ENCODE assay signal across 15 mouse cellular contexts in genomic region chr17:46272675-46273074, GRCm38 (mm10). TPM values are rescaled to one million over a fixed set of nuclear protein-coding genes. Genes with fewer than 3 reads are reported as not detected.
DNase-seq lines count a peak whose midpoint lies in the region; ATAC-seq and TF ChIP-seq lines count a peak whose summit lies in the region.
"Had no signal": no experiment of that assay in that cellular context is flagged by ENCODE, and none has a peak within 500 bp of the region (broad histone marks: within the 10 kb centered on the region; RNA-seq: fewer than 3 reads in every experiment).

No protein-coding gene starts in this region.

- no peak overlapping the region for H3K9ac ChIP-seq in embryonic facial prominence, embryonic 15.5 days
- 0 out of 2 replicates have a peak overlapping the region, but pooled peaks have one; percentile 14 for H3K9ac ChIP-seq in heart, embryonic 13.5 days
- H3K9ac ChIP-seq in forebrain, embryonic 13.5 days = no peak overlapping the region
- H3K9ac ChIP-seq: forebrain, embryonic 15.5 days; hindbrain, embryonic 12.5 days; limb, embryonic 15.5 days; lung, embryonic 14.5 days had no signal

- intact Hi-C loops in left cerebral cortex, adult 2 months (cut with DNase I) = no loop called here

- H3K4me2 ChIP-seq in embryonic facial prominence, embryonic 15.5 days (replicated peaks) = no peak overlapping the region
- H3K4me2 ChIP-seq in heart, embryonic 13.5 days = no peak overlapping the region
- no peak overlapping the region for H3K4me2 ChIP-seq in forebrain, embryonic 13.5 days
- H3K4me2 ChIP-seq: forebrain, embryonic 15.5 days; hindbrain, embryonic 12.5 days; limb, embryonic 15.5 days; lung, embryonic 14.5 days had no signal

- ATAC-seq in embryonic facial prominence, embryonic 15.5 days (ENCODE audit: insufficient number of reproducible peaks, low FRiP score, low TSS enrichment, low read depth) = no peak
- ATAC-seq in heart, embryonic 13.5 days (ENCODE audit: extremely low read depth, insufficient number of reproducible peaks, low FRiP score, low TSS enrichment) = no peak
- ATAC-seq in forebrain, embryonic 13.5 days = no peak
- ATAC-seq: forebrain, embryonic 15.5 days; intestine, postnatal 0 days had no signal

- H3K27me3 ChIP-seq in embryonic facial prominence, embryonic 15.5 days = no peaks in the 10 kb centered on the region
- H3K27me3 ChIP-seq in embryonic facial prominence, embryonic 10.5 days (replicated peaks; ENCODE audit: low read depth, poor library complexity, severe bottlenecking) = no peaks in the 10 kb centered on the region
- no peaks in the 10 kb centered on the region for H3K27me3 ChIP-seq in heart, embryonic 13.5 days (replicated peaks)
- H3K27me3 ChIP-seq in forebrain, embryonic 13.5 days = no peaks in the 10 kb centered on the region
- H3K27me3 ChIP-seq: forebrain, embryonic 15.5 days; hindbrain, embryonic 12.5 days; limb, embryonic 15.5 days; megakaryocyte, embryonic 14.5 days had no signal

- H3K9me3 ChIP-seq in embryonic facial prominence, embryonic 15.5 days (replicated peaks) = no peaks in the 10 kb centered on the region
- no peaks in the 10 kb centered on the region for H3K9me3 ChIP-seq in embryonic facial prominence, embryonic 10.5 days
- H3K9me3 ChIP-seq in heart, embryonic 13.5 days = no peaks in the 10 kb centered on the region
- H3K9me3 ChIP-seq in forebrain, embryonic 13.5 days (replicated peaks) = no peaks in the 10 kb centered on the region
- H3K9me3 ChIP-seq: forebrain, embryonic 15.5 days; hindbrain, embryonic 12.5 days; limb, embryonic 15.5 days; megakaryocyte, embryonic 14.5 days had no signal

- WGBS in embryonic facial prominence, embryonic 15.5 days = 80% methylated on average over 5 of the region's 5 CpGs
- 79% methylated on average over 5 of the region's 5 CpGs for WGBS in embryonic facial prominence, embryonic 10.5 days
- 75% methylated on average over 5 of the region's 5 CpGs for WGBS in heart, embryonic 13.5 days
- 92% methylated on average over 5 of the region's 5 CpGs for WGBS in forebrain, embryonic 13.5 days

- peaks cover 38% of the 10 kb centered on the region for H3K36me3 ChIP-seq in embryonic facial prominence, embryonic 15.5 days
- H3K36me3 ChIP-seq in embryonic facial prominence, embryonic 10.5 days (replicated peaks) = peaks cover 95% of the 10 kb centered on the region
- peaks cover 71% of the 10 kb centered on the region for H3K36me3 ChIP-seq in heart, embryonic 13.5 days
- H3K36me3 ChIP-seq in forebrain, embryonic 13.5 days (ENCODE audit: poor library complexity, severe bottlenecking) = peaks cover 47% of the 10 kb centered on the region

- no peak overlapping the region for H3K4me3 ChIP-seq in embryonic facial prominence, embryonic 15.5 days (replicated peaks)
- H3K4me3 ChIP-seq in embryonic facial prominence, embryonic 10.5 days = no peak overlapping the region
- H3K4me3 ChIP-seq in left cerebral cortex, adult 2 months = no peak overlapping the region
- H3K4me3 ChIP-seq in heart, embryonic 13.5 days = no peak overlapping the region
- no peak overlapping the region for H3K4me3 ChIP-seq in forebrain, embryonic 13.5 days
- H3K4me3 ChIP-seq: forebrain, embryonic 15.5 days; hindbrain, embryonic 12.5 days; limb, embryonic 15.5 days; megakaryocyte, embryonic 14.5 days had no signal

- H3K27ac ChIP-seq in embryonic facial prominence, embryonic 15.5 days (replicated peaks) = peak overlapping the region; percentile 86; the same call in 1 of the 2 replicates
- no peak overlapping the region for H3K27ac ChIP-seq in embryonic facial prominence, embryonic 10.5 days (replicated peaks)
- peak overlapping the region; percentile 86 for H3K27ac ChIP-seq in left cerebral cortex, adult 2 months
- no peak overlapping the region for H3K27ac ChIP-seq in heart, embryonic 13.5 days (replicated peaks)
- H3K27ac ChIP-seq in forebrain, embryonic 13.5 days = no peak overlapping the region
- H3K27ac ChIP-seq: forebrain, embryonic 15.5 days; hindbrain, embryonic 12.5 days had no signal

- H3K4me1 ChIP-seq in embryonic facial prominence, embryonic 15.5 days = peaks cover 81% of the 10 kb centered on the region
- H3K4me1 ChIP-seq in embryonic facial prominence, embryonic 10.5 days = peaks cover 62% of the 10 kb centered on the region
- H3K4me1 ChIP-seq in heart, embryonic 13.5 days = peaks cover 76% of the 10 kb centered on the region
- H3K4me1 ChIP-seq in forebrain, embryonic 13.5 days = no peaks in the 10 kb centered on the region
- H3K4me1 ChIP-seq: forebrain, embryonic 15.5 days; hindbrain, embryonic 12.5 days had no signal

- no peak for TF ChIP-seq CTCF in left cerebral cortex, adult 2 months (IDR thresholded peaks at IDR 0.05)

- DNase-seq in embryonic facial prominence, embryonic 10.5 days (ENCODE audit: low spot score) = no peak
- no peak for DNase-seq in left cerebral cortex, adult 2 months (ENCODE audit: extremely low spot score in 1 of 2, low spot score in 2 of 2)
- no peak for DNase-seq in left cerebral cortex, adult 8-10 months (ENCODE audit: low spot score in 2 of 2)
- peak; percentile 70 to 76 for DNase-seq in kidney, postnatal 36 days
- no peak for DNase-seq in layer of hippocampus, adult 8-10 months (ENCODE audit: low spot score in 2 of 2)
- DNase-seq: cerebellum, adult 8-10 months; lung, embryonic 14.5 days had no signal

RNA-seq across cellular contexts. Expression of gene Tjap1, which starts 10.2 kb away (rescaled TPM):
- 56.0 and 64.0 TPM in 2 replicates for polyA plus RNA-seq in embryonic facial prominence, embryonic 15.5 days (2015; fragmentation: Nextera tagmentation; extraction: Ambion mirVana)
- polyA plus RNA-seq in embryonic facial prominence, embryonic 10.5 days (2016; fragmentation: Nextera tagmentation; extraction: Ambion mirVana) = 60.2 and 62.6 TPM in 2 replicates
- 10 to 100 TPM; 38.4 to 60.3 TPM for total RNA-seq in left cerebral cortex, adult 2 months (2021)
- total RNA-seq in left cerebral cortex, adult 8-10 months (2022) = 10 to 100 TPM; 37.5 to 43.9 (median 42.3) TPM
- 35.7 and 37.1 TPM in 2 replicates for polyA plus RNA-seq in heart, embryonic 13.5 days (2015; fragmentation: Nextera tagmentation; extraction: Ambion mirVana)
- 10 to 100 TPM; 38.3 to 60.4 (median 48.0) TPM for total RNA-seq in layer of hippocampus, adult 8-10 months (2022)
- 36.9 and 38.9 TPM in 2 replicates for polyA plus RNA-seq in forebrain, embryonic 13.5 days (2015; fragmentation: Nextera tagmentation; extraction: Ambion mirVana)

RNA-seq across cellular contexts. Expression of gene Lrrc73, which starts 19.3 kb away (rescaled TPM):
- polyA plus RNA-seq in embryonic facial prominence, embryonic 15.5 days (2015; fragmentation: Nextera tagmentation; extraction: Ambion mirVana) = 2.3 and 3.7 TPM in 2 replicates
- 0.67 and 0.86 TPM in 2 replicates for polyA plus RNA-seq in embryonic facial prominence, embryonic 10.5 days (2016; fragmentation: Nextera tagmentation; extraction: Ambion mirVana)
- total RNA-seq in left cerebral cortex, adult 2 months (2021) = 10 to 100 TPM; 63.4 to 63.7 TPM
- 10 to 100 TPM; 50.2 to 55.0 (median 53.3) TPM for total RNA-seq in left cerebral cortex, adult 8-10 months (2022)
- polyA plus RNA-seq in heart, embryonic 13.5 days (2015; fragmentation: Nextera tagmentation; extraction: Ambion mirVana) = 0.59 and 0.88 TPM in 2 replicates
- 10 to 100 TPM; 55.1 to 62.2 (median 58.1) TPM for total RNA-seq in layer of hippocampus, adult 8-10 months (2022)
- 4.9 and 5.8 TPM in 2 replicates for polyA plus RNA-seq in forebrain, embryonic 13.5 days (2015; fragmentation: Nextera tagmentation; extraction: Ambion mirVana)

RNA-seq across cellular contexts. Expression of gene Dlk2, which starts 24.5 kb away (rescaled TPM):
- 16.6 and 16.8 TPM in 2 replicates for polyA plus RNA-seq in embryonic facial prominence, embryonic 15.5 days (2015; fragmentation: Nextera tagmentation; extraction: Ambion mirVana)
- polyA plus RNA-seq in embryonic facial prominence, embryonic 10.5 days (2016; fragmentation: Nextera tagmentation; extraction: Ambion mirVana) = 1.5 and 2.0 TPM in 2 replicates
- 10 to 100 TPM; 66.1 to 82.1 TPM for total RNA-seq in left cerebral cortex, adult 2 months (2021)
- total RNA-seq in left cerebral cortex, adult 8-10 months (2022) = 10 to 100 TPM; 43.9 to 52.8 (median 50.2) TPM
- polyA plus RNA-seq in heart, embryonic 13.5 days (2015; fragmentation: Nextera tagmentation; extraction: Ambion mirVana) = 0.35 and 0.47 TPM in 2 replicates
- total RNA-seq in layer of hippocampus, adult 8-10 months (2022) = 10 to 100 TPM; 41.3 to 51.6 (median 41.8) TPM
- 2.6 and 2.9 TPM in 2 replicates for polyA plus RNA-seq in forebrain, embryonic 13.5 days (2015; fragmentation: Nextera tagmentation; extraction: Ambion mirVana)

RNA-seq across cellular contexts. Expression of gene Yipf3, which starts 24.8 kb away (rescaled TPM):
- 141 and 147 TPM in 2 replicates for polyA plus RNA-seq in embryonic facial prominence, embryonic 15.5 days (2015; fragmentation: Nextera tagmentation; extraction: Ambion mirVana)
- 66.6 and 70.6 TPM in 2 replicates for polyA plus RNA-seq in embryonic facial prominence, embryonic 10.5 days (2016; fragmentation: Nextera tagmentation; extraction: Ambion mirVana)
- 10 to 100 TPM; 85.5 to 87.6 TPM for total RNA-seq in left cerebral cortex, adult 2 months (2021)
- total RNA-seq in left cerebral cortex, adult 8-10 months (2022) = 10 to 100 TPM; 72.8 to 90.6 (median 79.7) TPM
- polyA plus RNA-seq in heart, embryonic 13.5 days (2015; fragmentation: Nextera tagmentation; extraction: Ambion mirVana) = 80.3 and 83.1 TPM in 2 replicates
- 10 to 100 TPM; 78.5 to 96.9 (median 84.1) TPM for total RNA-seq in layer of hippocampus, adult 8-10 months (2022)
- polyA plus RNA-seq in forebrain, embryonic 13.5 days (2015; fragmentation: Nextera tagmentation; extraction: Ambion mirVana) = 80.3 and 84.0 TPM in 2 replicates

RNA-seq across cellular contexts. Expression of gene Polr1c, which starts 24.8 kb away (rescaled TPM):
- polyA plus RNA-seq in embryonic facial prominence, embryonic 15.5 days (2015; fragmentation: Nextera tagmentation; extraction: Ambion mirVana) = 81.3 and 83.1 TPM in 2 replicates
- 125 and 130 TPM in 2 replicates for polyA plus RNA-seq in embryonic facial prominence, embryonic 10.5 days (2016; fragmentation: Nextera tagmentation; extraction: Ambion mirVana)
- total RNA-seq in left cerebral cortex, adult 2 months (2021) = 10 to 100 TPM; 38.1 to 40.4 TPM
- total RNA-seq in left cerebral cortex, adult 8-10 months (2022) = 10 to 100 TPM; 35.4 to 42.3 (median 40.2) TPM
- 46.8 and 48.4 TPM in 2 replicates for polyA plus RNA-seq in heart, embryonic 13.5 days (2015; fragmentation: Nextera tagmentation; extraction: Ambion mirVana)
- total RNA-seq in layer of hippocampus, adult 8-10 months (2022) = 10 to 100 TPM; 35.5 to 42.5 (median 39.4) TPM
- 96.1 and 110 TPM in 2 replicates for polyA plus RNA-seq in forebrain, embryonic 13.5 days (2015; fragmentation: Nextera tagmentation; extraction: Ambion mirVana)

Comparison
In these comparisons a context has a peak if more than half of its experiments do, and no peak if none do; other contexts are left out.
1. H3K27ac ChIP-seq: peak in embryonic facial prominence, embryonic 15.5 days (single experiment) and left cerebral cortex, adult 2 months (single experiment); none in embryonic facial prominence, embryonic 10.5 days (single experiment), heart, embryonic 13.5 days (single experiment) and forebrain, embryonic 13.5 days (single experiment).
2. DNase-seq: peak in kidney, postnatal 36 days (2 of 2); none in embryonic facial prominence, embryonic 10.5 days (single experiment), left cerebral cortex, adult 2 months (0 of 2), left cerebral cortex, adult 8-10 months (0 of 2) and layer of hippocampus, adult 8-10 months (0 of 2).